Mouse (Mus musculus) megakaryocyte, embryonic 14.5 days (primary cell): ENCODE results near the gene Gm156. TPM values are rescaled to one million over a fixed set of nuclear protein-coding genes. Genes with fewer than 3 reads are reported as not detected.

Source experiments
- H3K27me3 ChIP-seq: replicated peaks from 2 replicates; pipeline ENCODE3; 2012; ENCODE audit warnings: inconsistent platforms
- H3K36me3 ChIP-seq: replicated peaks from 2 replicates; pipeline ENCODE3; 2012; ENCODE audit warnings: low read length, inconsistent platforms, mixed read lengths
- H3K4me1 ChIP-seq: 2 replicates; pipeline ENCODE4 v1.6.1; 2012; ENCODE audit warnings: inconsistent platforms
- H3K4me3 ChIP-seq: replicated peaks from 2 replicates; pipeline ENCODE3; 2012; ENCODE audit warnings: moderate library complexity, mild to moderate bottlenecking, inconsistent platforms
- H3K9me3 ChIP-seq: 2 replicates; pipeline ENCODE4 v1.6.1; 2012; ENCODE audit warnings: inconsistent platforms
- FLI1 ChIP-seq: IDR thresholded peaks from 2 replicates; pipeline ENCODE4 v1.6.1; 2012; ENCODE audit warnings: low read length, inconsistent platforms, mixed read lengths
- GATA1 ChIP-seq: IDR thresholded peaks from 3 replicates; pipeline ENCODE4 v1.6.1; 2012; ENCODE audit warnings: mixed read lengths, low read length, inconsistent platforms, borderline replicate concordance
- polyA plus RNA-seq: library from polyadenylated mRNA; stranded (reverse); fragments of >175 nt; gene quantifications from 2 replicates; pipeline ENCODE4 v1.2.3, GENCODE M21; 2012; ENCODE audit warnings: low replicate concordance; ENCODE audit not compliant: insufficient read depth

Gm156 gene
- polyA plus RNA-seq, 1 experiment: not detected

- Histone ChIP-seq H3K9me3 (no peaks in the 10 kb centered on the region), H3K27me3 (no peaks in the 10 kb centered on the region), H3K36me3 (no peaks in the 10 kb centered on the region), H3K4me1 (no peaks in the 10 kb centered on the region), H3K4me3 (no peak overlapping the region)
- TF ChIP-seq GATA1: no peak
- no peak for TF ChIP-seq FLI1
Observed at GRCm38 (mm10) chr6:129720487-129720886, 63.6 kb downstream of the Gm156 start.

GRCm38 (mm10) chr6:129717032-129717431 lies 67.0 kb downstream of the Gm156 start, which contains the start of gene Klri1:
Gene Klri1 (minus strand): TSS chr6:129717132.
- H3K36me3 ChIP-seq: no peaks in the 10 kb centered on the region
- no peaks in the 10 kb centered on the region for H3K27me3 ChIP-seq
- TF ChIP-seq GATA1 (no peak), FLI1 (no peak)
- H3K9me3 ChIP-seq: no peaks in the 10 kb centered on the region
- peaks cover 5% of the 10 kb centered on the region; the same call in 1 of the 2 replicates for H3K4me1 ChIP-seq
- no peak within 1 kb of the TSS for H3K4me3 ChIP-seq

Other genes starting within 250 kb of the Gm156 start
- 0.69 TPM in 1 of 2 replicates, not detected in the other for gene Klre1, start 206.4 kb downstream of the Gm156 start, polyA plus RNA-seq
- not detected in 2 replicates for gene Klrd1, start 192.5 kb downstream of the Gm156 start, polyA plus RNA-seq
- not detected in 2 replicates for gene Klrk1, start 160.4 kb downstream of the Gm156 start, polyA plus RNA-seq
- not detected in 2 replicates for gene Klrc3, start 140.9 kb downstream of the Gm156 start, polyA plus RNA-seq
- not detected in 2 replicates for gene Klrc2, start 123.6 kb downstream of the Gm156 start, polyA plus RNA-seq
- not detected in 2 replicates for gene Klrc1, start 105.3 kb downstream of the Gm156 start, polyA plus RNA-seq
- gene Klri1, start 67.1 kb downstream of the Gm156 start, polyA plus RNA-seq: not detected in 2 replicates
- gene Klri2, start 43.8 kb downstream of the Gm156 start, polyA plus RNA-seq: not detected in 2 replicates
- not detected in 2 replicates for gene Gm17631, start 78.4 kb upstream of the Gm156 start, polyA plus RNA-seq
- not detected in 2 replicates for gene Klra17, start 92.4 kb upstream of the Gm156 start, polyA plus RNA-seq
- not detected in 2 replicates for gene Klra5, start 133.4 kb upstream of the Gm156 start, polyA plus RNA-seq
- gene Klra6, start 242.7 kb upstream of the Gm156 start, polyA plus RNA-seq: not detected in 2 replicates